Mouse (Mus musculus) hindlimb bud, embryonic 11.5 days (tissue): ENCODE measurements around the gene A130010J15Rik.
A peak's percentile ranks its signal among the peaks of the same experiment; 100 is the strongest.

Experiments used
- DNase-seq: peaks from one replicate; pipeline ENCODE4 v3.0.0-alpha.2; 2012; ENCODE audit warnings: low read depth, low spot score; ENCODE audit errors: extremely low spot score

The A130010J15Rik gene

GRCm38 (mm10) chr1:193167746-193168145, at the start of gene A130010J15Rik:
Gene A130010J15Rik, plus strand, starts transcription at chr1:193168046.
- DNase-seq, result no peak

DNA sequence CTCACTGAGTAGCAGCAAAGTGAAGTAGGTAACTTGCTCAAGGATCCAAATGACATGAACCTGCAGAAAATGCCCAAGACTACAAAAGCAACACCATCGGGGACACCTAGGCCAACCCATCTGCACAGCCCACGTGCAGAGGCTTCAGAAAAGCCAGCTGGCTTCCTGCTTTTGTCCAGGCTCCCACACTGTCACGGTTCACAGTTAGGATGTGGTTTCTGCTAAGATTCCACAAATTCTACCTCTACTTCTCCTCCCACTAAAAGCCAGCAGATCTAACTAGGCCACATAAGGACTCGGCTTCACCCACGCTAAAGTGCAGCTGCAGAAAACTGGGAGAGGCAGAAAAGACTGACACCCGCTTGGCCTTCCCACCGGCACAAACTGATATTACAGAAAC, 45.1 kb upstream of the A130010J15Rik start:
- DNase-seq, result no peak

DNA sequence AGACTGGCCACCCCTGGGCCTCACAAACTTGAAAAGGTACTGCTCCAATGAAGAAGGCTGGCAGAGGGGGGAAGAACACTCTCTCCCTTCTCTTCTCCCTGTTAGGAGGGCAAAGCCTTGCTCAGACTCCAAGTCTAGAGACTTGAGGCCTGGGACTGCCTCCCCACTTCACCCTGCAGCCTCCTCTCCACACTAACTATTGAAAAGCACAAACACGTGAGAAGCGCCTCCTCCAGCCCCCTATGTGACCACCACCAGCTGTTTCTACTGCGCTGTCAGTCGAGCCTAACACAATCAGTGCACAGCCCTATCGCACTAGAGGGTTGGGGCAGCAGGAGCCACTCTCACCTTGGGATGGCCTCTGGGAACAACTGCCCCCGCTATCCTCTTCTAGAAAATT, 44.6 kb upstream of the A130010J15Rik start:
- no peak for DNase-seq

DNA sequence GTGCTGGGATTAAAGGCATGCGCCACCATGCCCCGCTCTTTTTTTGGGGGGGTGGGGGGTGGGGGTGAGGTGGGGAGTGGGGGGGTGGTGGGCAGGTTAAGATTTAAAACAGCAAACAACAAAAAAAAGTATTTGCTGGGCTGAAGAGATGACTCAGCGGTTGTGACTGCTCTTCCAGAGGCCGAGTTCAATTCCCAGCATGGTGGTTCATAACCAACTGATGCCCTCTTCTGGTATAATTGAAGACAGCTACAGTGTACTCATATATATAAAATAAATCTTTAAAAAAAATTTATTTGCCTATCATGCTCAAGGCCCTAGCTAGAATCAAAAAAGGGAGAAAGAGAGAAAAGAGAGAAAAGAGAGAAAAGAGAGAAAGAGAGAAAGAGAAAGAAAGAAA, 42.0 kb upstream of the A130010J15Rik start:
- DNase-seq, result no peak

DNA sequence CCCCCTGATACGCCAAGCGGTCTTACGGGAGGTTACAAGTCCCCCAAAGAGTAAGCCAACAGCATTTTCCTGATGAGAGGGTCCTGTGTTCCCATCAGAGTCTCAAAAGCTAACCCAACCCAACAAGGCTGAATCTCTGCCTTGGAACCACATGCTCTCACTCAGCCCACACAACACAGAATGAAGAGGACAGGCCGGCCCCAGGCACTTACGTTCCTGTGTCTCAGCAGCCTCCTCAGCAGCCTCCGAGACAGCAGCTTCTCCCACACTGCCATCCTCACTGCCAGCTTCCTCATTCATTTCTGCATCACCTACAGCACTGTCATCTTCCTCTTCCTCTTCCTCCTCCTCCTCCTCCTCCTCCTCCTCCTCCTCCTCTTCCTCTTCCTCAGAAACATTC, 39.8 kb upstream of the A130010J15Rik start:
- DNase-seq, result no peak

DNA sequence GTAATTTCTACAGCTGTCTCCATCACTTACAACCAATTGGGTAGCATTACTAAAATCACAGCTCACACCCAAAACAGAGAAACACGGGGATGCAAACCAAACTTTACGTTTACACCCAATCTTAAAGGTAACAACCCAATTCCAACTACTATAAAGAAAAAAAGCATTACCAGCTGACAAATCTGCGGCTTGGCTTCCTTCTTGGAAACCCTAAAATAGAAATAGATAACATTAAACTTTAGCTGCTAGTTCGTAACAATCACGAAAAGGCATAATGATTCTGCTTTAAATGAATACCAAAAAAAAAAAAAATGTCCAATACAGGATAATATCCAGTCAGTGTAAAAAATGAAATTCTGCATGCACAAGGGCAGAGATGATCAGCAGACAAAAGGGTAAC, 38.5 kb upstream of the A130010J15Rik start:
- DNase-seq, result no peak

GRCm38 (mm10) chr1:193129786-193130455, 37.9 kb upstream of the A130010J15Rik start, which contains the start of gene Diexf:
Gene Diexf, minus strand, starts transcription at chr1:193130272.
- DNase-seq, result peak; percentile 98

DNA sequence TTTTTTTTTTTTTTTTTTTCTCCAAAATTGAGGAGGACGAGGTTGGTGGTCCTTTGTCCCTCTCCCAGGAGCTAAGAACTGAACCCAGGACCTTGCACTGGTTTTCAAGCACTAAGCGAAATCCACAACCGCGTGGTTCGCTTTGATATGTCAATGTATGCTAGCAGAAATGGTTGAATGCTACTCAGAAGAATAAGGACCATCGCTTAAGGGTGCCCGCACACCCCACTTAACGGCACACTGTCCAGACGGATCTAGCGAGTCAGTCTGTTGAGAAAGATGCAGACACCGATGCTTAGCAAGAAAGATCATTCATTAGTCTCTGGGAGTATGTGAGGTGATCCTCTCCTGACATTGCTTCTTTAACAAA, 37.4 kb upstream of the A130010J15Rik start:
- peak; percentile 33 for DNase-seq

- DNase-seq, result no peak
Measured at GRCm38 (mm10) chr1:193130839-193131238, 37.0 kb upstream of the A130010J15Rik start.

GRCm38 (mm10) chr1:193131311-193131948, 36.4 kb upstream of the A130010J15Rik start:
- no peak for DNase-seq

GRCm38 (mm10) chr1:193132385-193132784, 35.5 kb upstream of the A130010J15Rik start:
- no peak for DNase-seq

DNA sequence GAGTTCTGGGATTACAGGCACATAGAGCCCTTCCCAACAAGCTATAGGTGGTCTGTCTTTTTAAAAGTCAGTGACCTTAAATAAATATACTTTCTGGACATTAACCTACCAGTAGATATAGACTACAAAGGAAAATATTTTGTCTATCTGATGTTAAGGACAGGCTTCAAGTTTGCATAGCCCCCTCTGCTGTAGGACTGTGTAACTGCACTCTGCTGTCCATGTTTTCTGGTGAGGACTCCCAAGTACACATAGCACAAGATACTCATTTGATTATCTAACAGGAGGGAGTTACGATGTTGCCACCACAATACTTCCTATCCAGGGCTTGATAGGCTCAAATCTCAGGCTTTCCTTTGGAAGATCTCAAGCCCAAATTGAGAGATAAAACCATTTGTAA, 34.1 kb upstream of the A130010J15Rik start:
- DNase-seq, result no peak

GRCm38 (mm10) chr1:193138087-193138486, 29.8 kb upstream of the A130010J15Rik start:
- DNase-seq, result no peak

GRCm38 (mm10) chr1:193138669-193139068, 29.2 kb upstream of the A130010J15Rik start:
- DNase-seq, result no peak

DNA sequence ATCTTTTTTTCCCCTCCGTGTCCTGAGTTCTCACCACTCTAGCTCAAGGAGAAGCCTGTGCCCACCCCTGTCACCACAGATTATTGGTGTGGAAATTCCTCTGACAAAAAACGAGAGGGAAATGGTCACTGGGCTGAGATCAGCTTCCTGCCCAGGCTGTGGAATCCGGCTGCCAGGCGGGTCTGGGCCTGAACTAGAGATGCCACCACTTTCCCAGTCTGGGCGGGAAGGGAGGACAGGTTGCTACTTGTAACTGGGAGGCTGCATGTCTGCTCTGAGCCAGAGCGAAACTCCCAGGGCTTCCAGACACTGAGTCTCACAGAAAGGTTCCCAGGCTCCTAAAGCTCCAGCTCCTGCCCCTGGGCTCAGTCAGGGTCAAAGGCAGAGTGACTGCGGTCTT, 26.7 kb upstream of the A130010J15Rik start:
- DNase-seq, result no peak

DNA sequence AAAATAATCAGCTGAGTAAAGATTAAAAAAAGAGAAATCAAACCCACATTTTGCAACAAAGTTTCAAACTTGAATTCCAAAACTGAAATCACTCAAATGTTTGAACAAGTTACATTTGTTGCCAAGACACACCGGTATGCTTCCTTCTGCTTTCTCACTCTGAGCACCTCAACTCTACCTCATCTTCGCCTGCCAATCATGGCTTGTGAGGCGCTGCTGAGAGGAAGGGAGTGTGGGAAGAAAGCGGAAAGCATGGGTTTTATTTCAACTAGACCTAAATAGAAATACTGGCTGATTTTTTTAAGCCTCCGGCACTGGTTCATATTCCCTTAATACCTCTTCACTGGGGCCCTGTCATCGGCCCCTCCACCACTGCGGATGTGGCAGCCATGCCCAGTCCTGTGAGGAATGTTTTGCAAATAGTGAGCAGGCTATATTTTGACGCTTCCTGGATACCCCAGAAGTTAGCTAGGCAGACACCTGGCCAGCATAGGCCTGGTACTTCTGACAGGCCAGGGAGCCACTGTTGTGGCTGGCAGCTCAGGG, 25.3 kb upstream of the A130010J15Rik start:
- no peak for DNase-seq

DNA sequence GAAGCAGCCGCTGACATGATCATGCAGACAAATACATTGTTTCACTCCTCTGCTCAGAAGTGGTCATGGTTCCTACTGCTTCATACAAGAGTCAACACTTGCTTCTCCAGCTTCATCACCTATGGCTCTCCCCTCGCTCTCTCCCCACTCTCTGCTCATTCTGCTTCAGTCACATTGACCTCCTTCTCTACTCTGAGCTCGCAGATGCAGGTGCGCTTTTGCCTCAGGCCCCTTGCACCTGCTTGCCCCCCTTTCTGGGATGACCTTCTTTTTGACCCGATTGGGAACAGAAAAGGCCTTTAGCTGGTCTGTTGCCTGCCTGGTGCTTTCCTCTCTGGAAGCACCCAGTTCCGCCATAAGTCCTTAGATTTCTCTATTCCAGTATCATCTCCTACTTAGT, 23.3 kb upstream of the A130010J15Rik start:
- no peak for DNase-seq

DNA sequence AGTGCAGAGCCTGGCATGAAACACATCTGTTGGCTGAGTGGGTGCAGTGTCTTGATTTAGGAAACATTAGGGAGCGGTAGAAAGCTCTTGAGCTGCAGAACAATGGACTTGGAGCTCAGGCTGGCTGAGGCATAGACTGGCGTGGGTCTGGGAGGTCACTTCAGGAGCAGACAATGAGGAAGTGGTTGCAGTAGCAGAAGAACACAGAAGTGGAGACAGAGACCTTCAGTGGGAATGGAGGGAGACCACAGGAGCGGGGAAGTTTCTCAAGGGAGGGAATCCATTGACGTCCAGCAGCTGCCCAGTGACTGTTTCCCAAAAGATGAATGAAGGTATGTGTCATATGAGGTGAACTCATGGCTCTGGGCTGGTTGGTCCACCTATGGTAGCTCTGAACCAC, 22.7 kb upstream of the A130010J15Rik start:
- DNase-seq, result no peak

DNA sequence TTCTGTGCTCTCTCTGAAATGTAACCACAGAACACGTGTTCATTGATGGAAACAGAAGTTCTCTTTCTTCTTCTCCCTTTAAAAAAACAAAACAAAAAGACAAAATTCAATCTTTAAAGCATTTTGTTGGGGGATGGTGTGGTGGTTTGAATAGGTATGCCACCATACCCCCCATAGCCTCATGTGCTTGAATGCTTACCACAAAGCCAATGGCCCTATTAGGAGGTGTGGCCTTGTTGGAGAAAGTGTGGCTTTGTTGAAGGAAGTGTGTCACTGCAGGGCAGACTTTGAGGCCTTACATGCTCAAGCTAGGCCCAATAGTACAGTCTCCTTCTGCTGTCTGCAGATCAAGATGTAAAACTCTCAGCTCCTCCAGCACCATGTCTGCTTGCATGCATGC, 21.4 kb upstream of the A130010J15Rik start:
- no peak for DNase-seq

DNA sequence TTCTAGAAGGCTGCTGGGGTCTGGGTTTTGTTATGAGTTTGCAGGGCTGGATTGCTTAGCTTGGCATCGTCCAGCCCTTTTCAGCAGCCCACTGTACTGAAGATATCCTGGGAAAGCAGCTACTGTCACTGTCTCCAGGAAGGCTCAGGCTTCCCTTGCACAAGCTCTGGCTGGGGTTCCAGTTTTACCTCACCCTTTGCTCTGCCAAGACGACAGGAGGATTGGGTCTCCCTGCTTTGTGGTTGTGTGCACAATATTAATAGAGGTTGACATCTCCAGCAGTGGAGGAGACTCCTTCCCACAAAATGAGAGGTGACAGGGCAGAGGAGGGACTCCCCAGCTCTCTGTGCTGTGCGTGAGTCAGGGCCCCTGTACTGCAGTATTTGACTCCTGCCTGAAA, 18.6 kb upstream of the A130010J15Rik start:
- DNase-seq, result no peak

DNA sequence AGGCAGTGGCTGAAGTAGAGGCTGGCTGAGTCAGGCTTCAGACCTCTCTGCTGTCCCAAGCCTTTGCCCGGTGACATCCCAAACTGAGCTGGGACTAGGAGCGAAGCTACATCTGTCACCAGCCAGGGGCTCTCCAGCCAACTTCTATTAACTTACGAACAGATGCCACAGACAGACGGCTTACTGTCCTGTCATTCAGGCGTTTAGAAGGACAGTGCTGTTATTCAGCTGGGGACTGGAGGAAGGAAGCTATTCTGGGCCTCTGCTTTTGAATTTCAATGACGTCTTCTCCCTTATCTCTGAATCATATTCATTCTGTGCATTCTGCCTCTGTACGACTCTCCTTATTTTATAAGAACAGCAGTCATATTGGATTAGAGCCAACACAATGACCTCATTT, 16.7 kb upstream of the A130010J15Rik start:
- no peak for DNase-seq

DNA sequence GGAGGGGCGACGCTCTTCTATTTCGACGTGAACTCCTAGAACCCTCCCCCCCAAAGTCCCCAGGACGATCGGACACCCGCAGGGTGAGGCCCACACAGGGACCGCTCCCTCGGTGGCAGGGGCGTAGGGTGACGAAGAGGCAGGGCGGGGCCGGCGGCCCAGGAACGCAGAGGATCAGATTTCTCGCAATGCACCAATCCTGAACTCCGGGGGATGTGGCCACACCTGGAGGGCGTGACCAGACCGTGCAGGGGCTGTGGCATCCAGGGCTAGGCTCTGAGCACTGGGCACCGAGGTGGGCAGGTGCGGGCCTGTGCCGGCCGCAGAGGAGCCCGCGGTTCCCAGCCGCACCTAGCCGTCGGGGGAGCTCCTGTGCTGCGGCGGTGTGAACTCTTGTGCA, 15.0 kb upstream of the A130010J15Rik start, which contains the start of gene Irf6:
Gene Irf6 (plus strand): TSS at position 240 of the 400 bp plus-strand sequence.
- DNase-seq, result no peak
